Mouse (Mus musculus): ENCODE data around the gene Gab2.

GRCm38 (mm10) chr7:97181931-97182330, 100.5 kb downstream of the Gab2 start:
- TF ChIP-seq POLR2A (IDR thresholded peaks at IDR 0.05; ENCODE audit: low read depth, low read length): no peak
- TF ChIP-seq CTCF (conservative IDR thresholded peaks at IDR 0.05; ENCODE audit: insufficient read depth, insufficient read length, low read depth, low read length): no peak

All from kidney, adult 2 months (tissue).